Mouse (Mus musculus) limb, embryonic 15.5 days (tissue): ENCODE results near the gene Iqcb1. TPM values are rescaled to one million over a fixed set of nuclear protein-coding genes. Genes with fewer than 3 reads are reported as not detected.

Source experiments
- ATAC-seq: fragments of 200-750 bp; cut with Nextera tagmentation; 2 replicates; pipeline ENCODE4 v1.8.0; 2017; ENCODE audit warnings: low read depth, moderate TSS enrichment; ENCODE audit not compliant: insufficient number of reproducible peaks, low FRiP score, low TSS enrichment
- H3K27ac ChIP-seq: fragments of 300-500 bp; sonication (generic); 2 replicates; pipeline ENCODE4 v1.5.1; 2015; ENCODE audit warnings: moderate library complexity, mild to moderate bottlenecking, inconsistent platforms
- H3K27me3 ChIP-seq: fragments of 300-500 bp; sonication (generic); 2 replicates; pipeline ENCODE4 v1.6.1; 2015; ENCODE audit warnings: inconsistent platforms
- H3K36me3 ChIP-seq: fragments of 300-500 bp; sonication (generic); 2 replicates; pipeline ENCODE4 v1.6.1; 2015; ENCODE audit warnings: inconsistent platforms
- H3K4me1 ChIP-seq: fragments of 300-500 bp; sonication (generic); 2 replicates; pipeline ENCODE4 v1.6.1; 2015; ENCODE audit warnings: inconsistent platforms
- H3K4me2 ChIP-seq: fragments of 300-500 bp; sonication (generic); 2 replicates; pipeline ENCODE4 v1.6.1; 2015; ENCODE audit warnings: mild to moderate bottlenecking, inconsistent platforms
- H3K4me3 ChIP-seq: fragments of 300-500 bp; sonication (generic); 2 replicates; pipeline ENCODE4 v1.5.1; 2015; ENCODE audit warnings: mild to moderate bottlenecking, inconsistent platforms
- H3K9ac ChIP-seq: fragments of 300-500 bp; sonication (generic); 2 replicates; pipeline ENCODE4 v1.6.1; 2015; ENCODE audit warnings: inconsistent platforms
- H3K9me3 ChIP-seq: fragments of 300-500 bp; sonication (generic); 2 replicates; pipeline ENCODE4 v1.6.1; 2016; ENCODE audit warnings: inconsistent platforms
- WGBS: fragments of 180-500 bp; shearing (Covaris S2); methylation state at CpG from one replicate; pipeline ENCODE4 v1.1.7; 2015; 5-methylcytosine and 5-hydroxymethylcytosine counted together
- microRNA-seq: library from miRNA; unstranded; fragments of <30 nt; microRNA quantifications from one replicate; pipeline ENCODE4, GENCODE M21; 2016
- polyA plus RNA-seq: library from polyadenylated mRNA; unstranded; fragments of >200 nt; fragmentation: Nextera tagmentation; extraction: Ambion mirVana; gene quantifications from 2 replicates; pipeline ENCODE4 v1.2.1, GENCODE M21; 2015

The Iqcb1 gene
- polyA plus RNA-seq, 1 experiment from 2014 or later = 36.1 TPM

- Histone ChIP-seq H3K9me3 (no peaks in the 10 kb centered on the region), H3K27ac (no peak overlapping the region), H3K4me2 (no peak overlapping the region), H3K9ac (no peak overlapping the region), H3K27me3 (no peaks in the 10 kb centered on the region), H3K4me3 (no peak overlapping the region), H3K36me3 (peaks cover 87% of the 10 kb centered on the region), H3K4me1 (no peaks in the 10 kb centered on the region)
- ATAC-seq = no peak
- WGBS = 78% methylated on average over 3 of the region's 3 CpGs
These were observed 92.2 kb downstream of the Iqcb1 start for GRCm38 (mm10) chr16:36920410-36920809.

- ATAC-seq = no peak
- 92% methylated on average over 8 of the region's 8 CpGs for WGBS
- H3K4me1 ChIP-seq = no peaks in the 10 kb centered on the region
- no peak overlapping the region for H3K9ac ChIP-seq
- no peak overlapping the region for H3K4me3 ChIP-seq
- no peak overlapping the region for H3K4me2 ChIP-seq
- H3K36me3 ChIP-seq = peaks cover 87% of the 10 kb centered on the region
- H3K9me3 ChIP-seq = no peaks in the 10 kb centered on the region
- no peaks in the 10 kb centered on the region for H3K27me3 ChIP-seq
- H3K27ac ChIP-seq = no peak overlapping the region
These were observed 93.0 kb downstream of the Iqcb1 start for GRCm38 (mm10) chr16:36921067-36921613.

DNA sequence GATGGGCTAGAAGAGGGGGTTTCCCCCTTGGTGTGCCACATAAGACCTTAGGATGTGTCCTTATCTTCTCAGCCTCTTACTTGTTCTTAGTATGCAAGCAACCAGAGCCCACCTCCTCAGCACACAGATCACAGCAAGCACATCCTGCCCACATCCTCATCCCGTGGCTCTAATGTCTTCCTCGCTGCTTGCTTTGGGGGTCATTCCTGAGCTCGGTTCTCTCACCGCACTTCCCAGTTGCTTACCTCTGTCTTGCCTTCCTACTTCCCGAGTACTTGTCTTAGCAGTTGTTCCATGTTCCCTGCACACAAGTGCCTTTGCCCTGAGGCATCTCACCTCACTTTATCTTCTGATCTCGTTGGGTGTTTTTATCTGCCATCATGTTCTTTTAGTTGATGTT lies 93.8 kb downstream of the Iqcb1 start:
- H3K27ac ChIP-seq = no peak overlapping the region
- no peaks in the 10 kb centered on the region for H3K27me3 ChIP-seq
- no peak overlapping the region for H3K4me2 ChIP-seq
- H3K4me3 ChIP-seq = no peak overlapping the region
- no peak for ATAC-seq
- H3K9me3 ChIP-seq = no peaks in the 10 kb centered on the region
- peaks cover 89% of the 10 kb centered on the region for H3K36me3 ChIP-seq
- 78% methylated on average over 6 of the region's 6 CpGs for WGBS
- no peak overlapping the region for H3K9ac ChIP-seq
- no peaks in the 10 kb centered on the region for H3K4me1 ChIP-seq

Small RNAs within 50 kb of the gene (microRNA-seq; reads per million reads assigned to microRNA genes)
- not detected for gene Gm22617

Other genes starting within 250 kb of the Iqcb1 start
- gene Cd86, start 162.3 kb upstream of the Iqcb1 start, polyA plus RNA-seq = 2.9 TPM in 2 replicates
- 1.8 and 2.1 TPM in 2 replicates for gene Ildr1, start 134.4 kb upstream of the Iqcb1 start, polyA plus RNA-seq
- gene Slc15a2, start 43.4 kb upstream of the Iqcb1 start, polyA plus RNA-seq = 3.4 and 4.9 TPM in 2 replicates
- 9.8 and 10.7 TPM in 2 replicates for gene Eaf2, start 46.6 kb downstream of the Iqcb1 start, polyA plus RNA-seq
- gene Golgb1, start 46.8 kb downstream of the Iqcb1 start, polyA plus RNA-seq = 116 and 127 TPM in 2 replicates
- 7.6 and 9.1 TPM in 2 replicates for gene Hcls1, start 106.6 kb downstream of the Iqcb1 start, polyA plus RNA-seq
- 0.31 and 0.32 TPM in 2 replicates for gene Fbxo40, start 162.1 kb downstream of the Iqcb1 start, polyA plus RNA-seq
- 4.9 and 5.9 TPM in 2 replicates for gene Polq, start 183.4 kb downstream of the Iqcb1 start, polyA plus RNA-seq